Mouse (Mus musculus) adrenal gland, postnatal 25 days (tissue): ENCODE measurements around the gene Atp2c1. TPM values are rescaled to one million over a fixed set of nuclear protein-coding genes. Genes with fewer than 3 reads are reported as not detected.

Source experiments
- DNase-seq: peaks from one replicate; pipeline ENCODE4 v3.0.0; 2021; ENCODE audit warnings: mixed read lengths
- long read RNA-seq: library from polyadenylated mRNA; stranded (forward); transcript quantifications from one replicate; pipeline ENCODE4 v2.0.0, GENCODE M21; 2021
- total RNA-seq: library from RNA; stranded (reverse); gene quantifications from 2 replicates; pipeline ENCODE4 v1.2.3, GENCODE M21; 2021

The Atp2c1 gene
- 71.8 and 76.2 TPM in 2 replicates for total RNA-seq
- long read RNA-seq, full-length matches to known transcripts = 49 of 71 reads
- long read RNA-seq, partial matches to known transcripts = 12 of 71 reads
- long read RNA-seq, other reads (novel, unspliced or antisense) = 10 of 71 reads

GRCm38 (mm10) chr9:105527219-105527618, at the start of gene Atp2c1:
TSS of gene Atp2c1 (minus strand) at chr9:105527319.
- DNase-seq = no peak

DNA sequence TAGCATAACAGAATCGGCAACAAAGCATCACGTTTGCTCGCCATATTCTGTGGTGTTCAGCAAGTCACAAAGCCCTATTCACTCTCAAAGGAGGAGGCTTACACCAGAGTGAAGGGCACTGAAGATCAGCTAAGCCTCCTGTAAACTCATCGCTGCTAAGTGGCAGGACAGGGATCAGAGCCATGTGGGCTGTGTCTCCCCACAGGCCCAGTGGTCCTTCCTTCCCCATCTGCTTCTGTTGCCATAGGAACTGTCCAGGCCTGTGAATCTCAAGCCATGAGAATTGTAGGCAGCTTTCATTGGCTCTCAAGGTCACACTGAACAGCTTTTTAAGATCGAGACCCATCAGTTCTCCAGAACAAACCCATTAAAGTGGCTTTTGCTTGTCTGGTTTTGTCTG, 30.3 kb upstream of the Atp2c1 start:
- no peak for DNase-seq

- peak; percentile 20 for DNase-seq
Observed at GRCm38 (mm10) chr9:105556141-105556735, 29.1 kb upstream of the Atp2c1 start.

- DNase-seq = no peak
Observed at GRCm38 (mm10) chr9:105554439-105554807, 27.3 kb upstream of the Atp2c1 start.

DNA sequence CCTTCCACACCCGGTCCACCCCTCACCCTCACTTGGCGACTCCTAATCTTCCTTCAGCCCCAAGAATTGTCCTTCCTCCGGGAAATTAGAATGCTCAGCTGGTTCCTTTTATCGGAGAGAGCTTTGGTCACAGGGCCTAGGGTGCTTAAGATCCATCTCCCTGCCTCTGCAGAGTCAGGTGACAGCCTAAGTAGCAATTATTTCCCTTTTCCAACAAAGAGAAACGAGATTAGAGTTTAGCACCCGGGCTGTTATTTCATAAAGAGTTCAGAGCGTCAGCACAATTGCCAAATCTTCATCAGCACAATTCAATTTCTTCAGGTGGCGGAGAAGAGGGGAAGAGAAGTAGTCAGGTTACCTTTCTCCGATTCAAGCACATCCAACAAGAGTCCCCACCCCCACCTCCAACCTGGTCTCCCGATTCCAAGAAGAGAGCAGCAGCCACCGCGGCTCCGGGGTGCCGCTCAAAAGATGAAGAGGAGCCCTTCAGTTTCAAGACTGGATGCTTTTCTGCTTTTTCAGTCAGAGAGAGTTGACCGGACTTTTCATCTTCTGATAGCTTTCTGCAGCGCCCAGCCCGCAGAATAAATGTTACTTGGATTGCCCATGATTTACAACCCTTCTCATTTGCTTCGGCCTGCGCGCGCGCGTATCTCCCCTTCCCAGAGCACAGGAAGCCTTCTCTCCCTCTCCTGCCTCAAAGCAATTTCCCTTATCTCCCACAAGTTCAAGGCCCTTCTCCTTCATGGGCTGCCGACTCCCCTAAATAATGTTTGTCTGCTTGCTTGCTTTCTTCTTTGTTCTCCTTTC, 26.7 kb upstream of the Atp2c1 start:
- peak; percentile 10 for DNase-seq

DNA sequence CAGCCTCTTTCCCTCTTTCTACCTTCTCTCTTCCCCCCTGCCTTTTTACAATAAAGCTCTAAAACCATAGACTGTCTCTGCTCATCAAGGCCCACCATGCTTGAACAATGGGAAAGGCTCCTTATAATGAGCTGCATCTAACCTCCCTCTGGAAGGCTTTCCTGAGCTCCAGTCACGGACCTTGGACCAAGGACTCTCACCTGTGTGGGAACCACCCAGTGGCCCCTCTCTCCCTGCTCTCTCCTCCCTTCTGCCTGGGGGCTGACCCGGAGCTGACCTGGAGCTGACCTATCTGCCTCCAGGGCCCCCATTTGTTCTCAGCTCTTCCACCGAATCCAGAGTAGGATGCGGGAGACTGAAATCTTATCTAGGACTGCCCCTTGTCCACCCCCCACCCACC, 24.3 kb upstream of the Atp2c1 start:
- no peak for DNase-seq

DNA sequence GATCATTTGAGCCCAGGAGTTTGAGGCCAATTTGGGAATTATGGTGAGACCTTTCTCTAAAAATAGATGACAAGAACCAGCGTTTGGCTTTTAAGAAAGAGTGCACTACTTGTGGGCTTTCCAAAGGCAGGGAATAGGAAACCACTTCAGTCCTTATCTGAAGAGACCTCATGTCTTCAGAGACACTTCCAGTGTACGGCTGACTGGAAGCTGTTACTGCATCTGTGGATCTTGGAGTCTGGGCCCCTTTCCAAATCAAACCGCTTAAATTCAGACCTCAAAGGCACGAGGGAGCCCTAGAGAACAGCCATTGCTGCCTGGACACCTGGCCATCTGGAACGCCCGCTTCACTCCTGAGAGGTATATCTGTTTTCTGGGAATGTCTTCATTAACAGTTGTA, 22.0 kb upstream of the Atp2c1 start:
- no peak for DNase-seq

- DNase-seq = no peak
Observed at GRCm38 (mm10) chr9:105544013-105544750, 17.1 kb upstream of the Atp2c1 start.

GRCm38 (mm10) chr9:105537473-105537872, 10.4 kb upstream of the Atp2c1 start:
- no peak for DNase-seq

- DNase-seq = no peak
Observed at GRCm38 (mm10) chr9:105536877-105537276, 9.8 kb upstream of the Atp2c1 start.

- DNase-seq = no peak
Observed at GRCm38 (mm10) chr9:105525355-105525754, 1.8 kb downstream of the Atp2c1 start.

GRCm38 (mm10) chr9:105523038-105523437, 4.1 kb downstream of the Atp2c1 start:
- no peak for DNase-seq

- DNase-seq = no peak
Observed at GRCm38 (mm10) chr9:105522063-105522462, 5.1 kb downstream of the Atp2c1 start.

- DNase-seq = peak; percentile 7
Observed at GRCm38 (mm10) chr9:105520776-105521552, 6.2 kb downstream of the Atp2c1 start.

DNA sequence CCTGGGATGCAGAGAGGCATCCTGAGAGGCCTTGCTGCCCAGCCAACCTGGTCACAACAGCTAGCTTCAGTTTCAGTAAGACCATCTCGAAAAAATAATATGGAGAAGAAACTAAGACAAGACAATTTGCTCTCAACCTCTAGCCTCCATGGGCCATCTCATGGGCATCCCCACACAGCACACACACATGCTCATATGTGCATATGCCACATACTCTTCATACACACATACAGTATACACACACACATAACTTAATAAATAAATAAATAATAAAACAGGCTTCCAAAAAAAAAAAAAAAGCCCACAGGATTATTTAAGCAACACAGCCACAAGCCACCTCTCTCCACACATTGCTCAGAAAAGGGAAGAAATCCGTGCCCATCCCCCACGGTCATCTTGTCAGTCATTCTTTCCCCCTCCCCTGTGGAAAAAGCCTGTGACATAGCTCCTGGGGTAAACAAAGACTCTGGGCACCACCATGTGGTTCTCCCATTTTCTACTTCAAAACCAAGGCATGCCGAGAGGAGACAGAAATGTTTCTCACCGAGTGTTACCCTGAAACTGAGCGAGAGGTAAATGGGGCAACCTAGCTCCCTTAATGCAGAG, 7.7 kb downstream of the Atp2c1 start:
- no peak for DNase-seq

DNA sequence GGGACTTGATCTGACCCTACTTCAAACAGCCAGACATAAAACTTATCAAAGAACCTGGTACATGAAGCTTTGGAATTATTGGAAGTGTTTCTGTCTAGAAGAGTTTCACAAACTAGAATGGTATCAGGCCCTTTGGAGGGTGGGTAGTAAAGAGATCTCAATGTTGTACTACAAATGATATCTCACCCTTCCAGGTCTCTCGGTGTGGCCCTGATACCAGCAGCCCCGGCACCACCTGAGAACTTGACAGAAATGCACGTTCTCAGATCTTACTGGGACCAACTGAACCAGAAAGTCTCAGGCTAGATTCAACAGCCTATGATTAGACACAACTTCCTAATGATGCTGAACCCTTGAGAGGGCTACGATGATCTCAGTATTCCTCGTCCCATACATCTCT, 23.4 kb downstream of the Atp2c1 start:
- no peak for DNase-seq

DNA sequence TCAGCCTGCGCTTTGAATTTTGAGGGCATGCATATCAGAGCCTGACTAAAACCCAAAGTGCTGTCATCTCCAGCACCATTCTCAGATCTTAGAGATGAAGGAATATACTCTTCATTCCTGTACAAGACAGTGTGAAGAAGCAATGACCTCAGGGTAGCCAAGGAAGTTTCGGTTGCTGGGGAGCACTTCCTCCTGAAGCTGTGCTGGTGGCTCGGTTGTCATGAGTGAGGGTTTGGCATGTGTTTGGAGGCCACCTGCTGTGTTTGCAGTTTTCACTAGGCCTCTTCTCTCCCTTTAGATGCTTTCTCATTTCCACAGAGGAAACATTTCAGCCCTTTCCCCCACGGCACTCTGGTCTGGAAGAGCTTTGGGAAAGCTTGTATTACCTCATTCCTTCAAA, 24.7 kb downstream of the Atp2c1 start:
- no peak for DNase-seq

- DNase-seq = no peak
Observed at GRCm38 (mm10) chr9:105495316-105496174, 31.6 kb downstream of the Atp2c1 start.

DNA sequence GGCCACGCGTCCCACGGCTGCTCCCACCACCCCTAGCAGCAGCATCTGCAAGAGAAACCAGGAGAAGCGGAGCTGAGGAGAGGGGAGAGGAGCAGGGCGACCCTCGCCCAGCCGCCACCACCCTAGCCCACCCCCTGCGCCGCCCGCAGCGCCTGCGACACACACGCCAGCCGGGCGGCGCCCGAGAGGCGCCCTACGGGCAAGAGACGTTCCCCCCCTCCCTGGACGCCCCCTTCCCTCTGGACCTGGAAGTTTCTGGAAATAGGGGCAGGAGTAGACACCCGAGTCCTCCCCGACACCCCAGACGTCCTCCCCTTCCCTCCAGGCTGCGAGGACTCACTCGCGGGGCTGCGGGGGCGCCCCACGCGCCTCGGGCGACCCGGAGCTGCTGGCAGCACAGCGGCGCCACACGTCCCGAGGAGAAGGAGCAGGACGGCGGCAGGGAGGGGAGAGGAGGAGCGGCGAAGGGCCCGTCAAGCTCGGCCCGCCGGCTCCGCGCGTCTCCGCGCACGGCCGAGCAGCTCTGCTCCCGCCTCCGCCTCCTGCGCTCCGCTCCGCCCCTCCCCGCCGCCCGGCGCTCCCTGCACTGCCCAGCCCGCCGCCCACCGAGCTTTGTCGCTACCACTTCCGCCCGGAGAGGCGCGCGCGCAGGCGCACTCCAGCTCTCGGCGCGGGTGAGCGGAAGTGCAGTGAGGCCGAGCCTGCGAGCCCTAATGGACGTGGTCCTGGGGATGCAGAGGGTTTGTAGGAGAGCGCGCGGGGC, 32.4 kb downstream of the Atp2c1 start:
- DNase-seq = peak; percentile 98

DNA sequence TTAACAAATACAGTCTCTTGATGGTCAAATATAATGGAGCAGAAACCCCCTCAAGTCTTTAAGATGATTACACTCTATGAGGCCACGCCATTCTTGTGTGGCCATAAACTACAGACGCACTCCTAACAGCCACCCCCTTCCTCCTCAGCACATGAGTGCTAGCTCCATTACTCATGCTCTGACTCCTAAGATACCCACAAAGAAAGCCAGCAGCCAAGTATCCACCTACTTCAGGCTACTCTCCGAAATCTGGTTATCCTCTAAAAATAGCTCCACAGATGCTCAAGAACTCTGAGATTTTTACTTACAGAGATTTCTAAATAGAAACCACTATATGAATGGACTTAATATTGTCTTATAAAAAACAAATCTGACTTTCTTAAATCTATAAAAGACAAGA, 34.4 kb downstream of the Atp2c1 start:
- DNase-seq = no peak
